Mouse (Mus musculus) layer of hippocampus, adult 11-12 months (tissue): Measurements from ENCODE around the gene Slain2.
"Not testable (repeated sequence)": the region's sequence is repeated elsewhere in the genome, so short reads cannot be mapped to it uniquely, and the experiment has no call there.

ENCODE experiments used
- DNase-seq: peaks from one replicate; pipeline ENCODE4 v3.0.0; 2022; ENCODE audit warnings: low spot score

Gene Slain2

GRCm38 (mm10) chr5:72901866-72902265, 12.2 kb upstream of the Slain2 start:
- DNase-seq = no peak

GRCm38 (mm10) chr5:72902312-72902711, 11.8 kb upstream of the Slain2 start:
- DNase-seq = no peak

GRCm38 (mm10) chr5:72902876-72903516, 11.1 kb upstream of the Slain2 start:
- no peak for DNase-seq

DNA sequence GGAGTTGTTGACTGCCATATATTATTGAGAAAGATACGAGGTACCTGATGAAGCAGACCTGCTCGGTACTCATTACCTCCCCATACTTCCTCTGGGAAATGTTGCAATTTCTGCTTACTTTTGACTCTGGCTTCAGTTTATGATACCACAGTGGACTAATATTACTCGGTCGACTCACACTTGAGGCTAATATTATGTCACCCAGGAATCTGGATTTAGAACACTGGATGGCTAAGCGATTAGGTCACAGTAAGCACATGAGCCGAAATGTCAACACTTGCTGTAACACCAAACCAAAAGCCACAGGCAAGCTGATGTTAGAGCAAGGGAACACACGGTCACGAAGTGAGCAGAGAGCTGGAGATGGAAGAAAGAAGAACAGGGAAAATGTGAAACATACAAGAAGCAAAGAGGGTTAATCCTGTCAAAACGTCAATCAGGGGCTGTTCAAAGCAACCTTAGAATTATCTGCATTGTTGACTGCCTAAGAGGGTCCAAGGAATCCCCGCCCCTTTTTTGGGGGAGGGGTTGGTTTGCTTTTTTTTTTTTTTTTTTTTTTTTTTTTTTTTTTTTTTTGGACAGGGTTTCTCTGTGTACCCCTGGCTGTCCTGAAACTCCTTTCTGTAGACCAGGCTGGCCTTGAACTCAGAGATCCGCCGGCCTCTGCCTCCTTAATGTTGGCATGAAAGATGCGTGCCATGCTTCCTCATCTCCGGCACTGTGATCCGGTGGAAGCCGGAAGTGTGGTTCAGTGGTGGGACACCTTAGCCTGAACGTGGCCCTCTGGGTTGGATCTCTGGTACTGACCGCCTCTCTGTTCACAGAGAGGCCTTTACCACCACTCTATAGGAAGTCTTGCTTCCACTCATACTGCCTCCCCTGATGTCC, 9.0 kb upstream of the Slain2 start:
- no peak for DNase-seq

DNA sequence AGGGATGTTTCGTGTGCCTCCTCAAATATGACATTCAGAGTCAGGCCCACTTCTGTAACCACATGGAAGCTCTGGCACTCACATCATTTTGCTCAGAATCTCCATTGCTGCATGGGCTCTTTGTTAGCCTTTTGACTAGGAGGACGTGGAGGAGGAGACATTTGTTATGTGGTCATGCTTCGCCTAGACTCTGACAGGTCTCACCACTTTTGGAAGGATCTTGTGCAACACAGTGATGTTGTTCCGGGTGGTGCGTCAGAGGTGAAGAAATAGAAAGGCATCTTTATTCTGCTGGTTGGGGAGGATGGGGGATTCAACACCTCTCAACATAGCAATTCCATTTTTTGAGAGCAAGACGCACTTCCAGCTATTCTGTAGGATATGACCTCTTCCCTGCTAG, 6.7 kb upstream of the Slain2 start:
- DNase-seq = no peak

GRCm38 (mm10) chr5:72908324-72908936, 5.7 kb upstream of the Slain2 start:
- DNase-seq = no peak

GRCm38 (mm10) chr5:72909363-72909762, 4.7 kb upstream of the Slain2 start:
- no peak for DNase-seq

GRCm38 (mm10) chr5:72910373-72910772, 3.7 kb upstream of the Slain2 start:
- DNase-seq = no peak

DNA sequence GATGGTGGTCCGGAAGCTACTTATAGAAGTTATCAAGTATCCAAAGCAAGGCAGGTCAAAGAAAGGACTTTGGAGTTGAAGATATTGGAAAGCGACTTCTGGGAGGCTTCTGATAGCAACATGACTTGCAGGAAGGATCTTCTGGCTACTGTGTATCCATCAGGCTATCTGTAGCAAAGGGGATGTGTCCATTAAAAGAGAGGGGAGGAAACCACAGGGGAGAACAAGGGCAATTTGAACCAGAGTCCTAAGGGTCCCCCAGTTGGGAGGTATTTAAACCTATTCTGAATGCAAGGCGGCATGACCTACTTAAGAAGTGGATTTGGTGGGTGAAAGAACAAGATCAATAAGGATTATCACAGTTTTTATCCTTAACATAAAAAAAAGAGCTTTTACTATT, 2.8 kb upstream of the Slain2 start:
- DNase-seq = no peak

GRCm38 (mm10) chr5:72914633-72915561, 793 bp downstream of the Slain2 start:
- peak; percentile 21 for DNase-seq

- DNase-seq = no peak
Observed at GRCm38 (mm10) chr5:72916048-72916447, 1.9 kb downstream of the Slain2 start.

- DNase-seq = no peak
Observed at GRCm38 (mm10) chr5:72916851-72917250, 2.7 kb downstream of the Slain2 start.

DNA sequence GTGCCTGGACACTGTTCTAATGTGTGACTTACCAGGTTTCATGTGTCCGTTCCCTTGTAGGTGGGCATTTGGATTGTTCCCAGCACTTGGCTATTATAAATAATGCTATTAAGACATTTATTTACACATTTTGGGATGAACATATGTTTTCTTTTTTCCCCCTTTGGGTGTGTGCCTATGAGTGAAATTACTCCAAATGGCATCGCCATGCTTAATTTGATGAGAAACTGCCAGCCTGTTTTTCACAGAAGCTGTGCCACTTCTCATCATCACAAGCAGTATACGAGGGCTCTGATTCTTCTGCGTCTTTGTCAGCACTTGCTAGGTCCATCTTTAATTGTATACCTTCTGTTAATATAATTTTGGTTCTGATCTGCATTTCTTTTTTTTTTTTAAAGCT, 6.3 kb downstream of the Slain2 start:
- DNase-seq = no peak

DNA sequence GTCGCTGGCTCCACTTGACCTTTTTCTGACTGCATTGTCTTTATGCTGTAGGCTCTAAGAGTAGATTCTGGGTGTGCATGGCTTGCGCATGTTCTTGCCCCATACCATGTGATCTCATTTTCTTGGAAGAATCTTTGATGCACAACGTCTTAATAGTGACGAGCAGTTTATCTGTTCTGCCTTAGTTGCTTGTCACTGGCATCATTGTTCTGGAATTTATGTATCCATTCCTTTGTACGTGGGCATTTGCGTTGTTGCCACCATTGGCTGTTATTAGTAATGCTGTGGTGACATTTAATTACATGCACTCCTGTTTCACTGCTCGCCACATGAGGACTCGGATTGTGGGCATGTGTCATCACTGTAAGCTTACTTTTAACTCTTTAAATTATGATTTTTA, 7.1 kb downstream of the Slain2 start:
- no peak for DNase-seq

DNA sequence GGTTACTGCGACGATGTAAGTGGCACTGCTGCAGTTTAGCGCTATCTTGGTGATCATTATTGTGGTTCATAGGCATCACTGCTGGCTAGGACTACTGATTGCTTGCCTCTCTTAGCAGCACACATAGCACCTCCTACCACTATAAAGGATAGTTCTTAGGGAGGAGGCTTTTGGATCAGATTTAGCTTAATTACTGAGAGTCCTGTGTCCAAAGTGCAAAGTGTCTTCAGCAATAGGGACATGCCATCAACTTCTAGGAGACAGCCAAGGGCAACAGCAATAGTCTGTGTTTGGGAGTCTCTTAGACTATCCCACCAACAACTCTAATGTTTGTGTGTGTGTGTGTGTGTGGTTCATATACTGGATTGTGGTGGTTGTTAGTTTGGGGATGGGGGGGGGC, 8.7 kb downstream of the Slain2 start:
- DNase-seq = no peak

GRCm38 (mm10) chr5:72927074-72927473, 13.0 kb downstream of the Slain2 start:
- DNase-seq = no peak

DNA sequence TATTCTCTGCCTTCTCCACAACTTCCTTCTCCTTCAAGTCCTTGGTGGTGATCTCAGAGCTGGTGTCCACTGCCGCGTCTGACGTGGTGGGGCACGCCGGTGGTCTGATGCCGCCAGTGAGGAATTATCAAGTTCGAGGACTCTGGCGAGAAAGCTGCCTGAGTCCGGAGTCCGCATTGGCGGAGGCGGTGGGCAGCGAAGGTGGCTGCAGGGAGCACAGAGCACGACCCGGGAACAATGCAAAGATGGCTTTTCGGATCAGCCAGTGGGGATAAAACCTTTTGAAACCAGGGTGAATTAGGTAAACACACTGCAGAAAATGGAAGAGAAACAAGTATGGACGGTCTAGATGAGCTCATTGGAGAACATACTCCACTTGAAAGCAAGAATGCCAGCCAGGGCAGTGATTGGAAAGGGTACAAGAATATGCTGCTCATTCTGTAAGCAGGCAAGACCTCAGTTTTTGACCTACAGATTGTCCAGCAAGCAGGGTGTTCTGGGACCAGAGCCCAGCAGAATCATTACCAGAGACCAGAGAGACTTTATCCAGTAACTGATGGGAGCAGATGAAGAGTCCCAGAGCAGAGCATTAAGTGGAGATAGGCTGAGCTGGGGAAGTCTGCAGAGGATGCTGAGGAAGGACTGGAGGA, 19.0 kb downstream of the Slain2 start:
- no peak for DNase-seq

DNA sequence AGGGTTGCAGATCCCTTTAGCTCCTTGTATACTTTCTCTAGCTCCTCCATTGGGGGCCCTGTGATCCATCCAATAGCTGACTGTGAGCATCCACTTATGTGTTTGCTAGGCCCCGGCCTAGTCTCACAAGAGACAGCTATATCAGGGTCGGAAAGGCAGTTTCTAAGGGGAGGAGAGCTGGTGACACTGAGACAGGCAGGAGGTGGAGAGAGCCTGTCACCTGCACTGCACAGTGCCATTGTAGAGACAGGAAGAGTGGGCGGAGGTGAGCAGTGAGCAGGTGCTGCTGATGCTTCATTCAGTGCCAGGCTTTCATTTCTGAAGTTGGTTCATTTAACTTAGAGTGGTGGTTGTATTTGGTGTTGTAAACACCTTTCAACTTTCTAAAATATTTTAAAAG, 24.3 kb downstream of the Slain2 start:
- not testable (repeated sequence) for DNase-seq

DNA sequence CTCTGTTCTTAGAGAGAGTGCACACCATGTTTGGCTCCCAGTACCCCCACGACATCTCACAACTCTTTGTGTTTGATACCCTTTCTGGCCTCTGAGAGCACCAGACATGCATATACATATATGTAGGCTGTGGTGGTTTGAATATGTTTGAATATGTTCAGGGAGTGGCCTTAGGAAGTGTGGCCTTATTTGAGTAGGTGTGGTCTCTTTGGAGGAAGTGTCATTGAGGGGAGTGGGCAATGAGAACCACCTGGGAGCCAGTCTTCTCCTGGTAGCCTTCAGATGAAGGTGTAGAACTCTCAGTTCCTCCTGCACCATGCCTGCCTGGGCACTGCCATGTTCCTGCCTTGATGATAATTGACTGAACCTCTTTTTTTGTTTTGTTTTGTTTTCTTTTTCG, 25.2 kb downstream of the Slain2 start:
- DNase-seq = no peak

DNA sequence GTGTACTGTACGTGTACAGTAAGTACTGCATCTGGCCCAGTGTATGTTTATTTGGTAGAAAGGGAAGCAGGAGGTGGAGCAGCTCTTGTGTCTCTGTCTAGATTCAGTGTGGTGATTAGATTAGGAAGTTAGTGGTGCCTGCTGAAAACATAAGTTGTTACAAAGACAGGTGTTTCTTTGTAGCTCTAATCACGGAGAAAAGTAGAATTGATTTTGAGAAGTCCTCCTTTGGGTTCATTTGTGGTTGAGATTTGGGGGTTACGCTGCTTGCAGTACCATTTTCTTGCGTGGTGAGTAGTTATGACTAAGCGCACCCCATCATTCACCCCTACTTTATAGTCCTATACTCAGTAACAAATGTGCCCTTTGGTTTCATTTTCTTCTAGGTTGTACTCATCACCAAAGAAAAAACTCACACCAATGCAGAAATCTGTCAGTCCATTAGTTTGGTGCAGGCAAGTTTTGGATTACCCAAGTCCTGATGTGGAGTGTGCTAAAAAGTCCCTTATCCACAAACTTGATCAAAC, 26.9 kb downstream of the Slain2 start:
- no peak for DNase-seq

DNA sequence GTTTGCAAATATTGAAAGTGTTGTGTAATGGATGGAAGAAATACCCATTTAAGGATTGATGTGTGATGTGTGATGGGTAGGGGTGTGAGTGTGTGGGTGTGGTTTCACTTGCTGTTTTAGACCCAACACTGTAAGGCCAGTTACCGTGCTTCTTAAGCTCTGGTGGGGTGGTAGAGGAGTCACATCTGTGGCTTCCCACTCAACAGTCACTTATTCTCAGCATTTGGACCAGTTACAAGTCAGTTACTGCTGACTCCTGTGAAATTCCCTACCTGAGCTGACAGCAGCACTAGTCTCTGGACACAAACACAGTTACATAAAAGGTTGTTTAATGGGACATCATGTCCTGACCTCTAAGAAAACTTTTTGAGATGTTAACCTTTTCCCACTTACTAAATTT, 34.0 kb downstream of the Slain2 start:
- DNase-seq = no peak
